Mouse (Mus musculus) kidney, adult 2 months (tissue): ENCODE results near the gene Psmd6. TPM values are rescaled to one million over a fixed set of nuclear protein-coding genes. Genes with fewer than 3 reads are reported as not detected.

ENCODE experiments used
- DNase-seq: peaks from one replicate; pipeline ENCODE4 v3.0.0; 2021
- H3K27ac ChIP-seq: fragments of 200-500 bp; 2 replicates; pipeline ENCODE4 v1.5.1; 2012; ENCODE audit warnings: low read depth, low read length, control low read depth, inconsistent platforms; ENCODE audit not compliant: insufficient read depth
- H3K27me3 ChIP-seq: fragments of 200-500 bp; replicated peaks from 2 replicates; pipeline ENCODE4 v1.6.1; 2012; ENCODE audit warnings: mild to moderate bottlenecking, moderate library complexity, low read length, inconsistent platforms; ENCODE audit not compliant: control insufficient read depth, insufficient read depth
- H3K36me3 ChIP-seq: fragments of 200-500 bp; 2 replicates; pipeline ENCODE4 v1.6.1; 2012; ENCODE audit warnings: mild to moderate bottlenecking, moderate library complexity, low read length, inconsistent platforms; ENCODE audit not compliant: control insufficient read depth, insufficient read depth
- H3K4me1 ChIP-seq: fragments of 200-500 bp; 2 replicates; pipeline ENCODE4 v1.6.1; 2011; ENCODE audit warnings: low read length; ENCODE audit not compliant: control insufficient read depth, insufficient read depth
- H3K4me3 ChIP-seq: fragments of 200-500 bp; 2 replicates; pipeline ENCODE4 v1.5.1; 2011; ENCODE audit warnings: mild to moderate bottlenecking, low read depth, low read length, control low read depth; ENCODE audit not compliant: insufficient read depth
- CTCF ChIP-seq: fragments of 200-500 bp; conservative IDR thresholded peaks from 2 replicates; pipeline ENCODE4 v1.5.1; 2011; ENCODE audit warnings: low read depth, mild to moderate bottlenecking, control low read depth, low read length, moderate library complexity, mixed read lengths; ENCODE audit not compliant: insufficient read depth, insufficient read length
- POLR2A ChIP-seq: fragments of 200-500 bp; IDR thresholded peaks from one replicate; pipeline ENCODE4 v1.6.1; 2011; ENCODE audit warnings: low read depth, low read length, control low read depth
- WGBS: fragments of 180-500 bp; shearing (Covaris S2); methylation state at CpG from one replicate; pipeline ENCODE4 v1.1.7; 2018; 5-methylcytosine and 5-hydroxymethylcytosine counted together
- polyA plus RNA-seq: library from polyadenylated mRNA; depleted of rRNA; stranded (reverse); fragments of >200 nt; gene quantifications from 2 replicates; pipeline ENCODE4 v1.2.3, GENCODE M21; 2012; rRNA removed

Psmd6 gene
- polyA plus RNA-seq, 1 experiment, result 40.4 TPM

DNA sequence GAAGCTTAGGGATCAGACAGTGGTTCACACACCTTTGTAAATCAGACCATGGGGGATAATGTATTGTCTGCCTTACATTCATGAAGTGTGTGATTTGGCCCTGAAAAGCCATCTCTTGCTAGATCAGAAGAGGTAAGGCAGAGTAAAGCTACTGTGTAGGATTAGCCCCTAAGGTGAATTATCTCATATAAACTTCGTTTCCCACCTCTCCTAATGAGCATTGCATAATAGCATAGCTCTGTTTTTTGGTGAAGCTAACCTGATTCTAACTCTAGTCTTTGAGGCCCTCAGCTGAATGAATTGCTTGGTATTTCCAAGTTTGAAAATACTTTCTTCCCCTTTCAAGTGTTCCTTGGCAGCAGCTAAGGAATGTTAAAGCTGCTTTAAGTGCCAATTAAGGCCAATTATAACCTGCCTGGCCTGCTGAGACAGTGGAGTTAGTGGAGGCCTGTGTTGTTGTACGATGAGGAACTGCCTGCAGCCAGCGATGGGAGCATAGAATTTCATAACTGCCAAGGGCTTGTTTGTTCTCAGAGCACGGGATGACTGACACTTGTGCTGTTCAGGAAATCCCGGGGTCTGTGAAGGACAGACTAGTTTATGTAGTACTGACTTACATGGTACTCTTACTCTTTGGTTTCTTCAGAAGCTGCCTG lies 56.2 kb downstream of the Psmd6 start:
- peak overlapping the region; percentile 56 for H3K27ac ChIP-seq
- no peak overlapping the region for H3K4me3 ChIP-seq
- TF ChIP-seq POLR2A (no peak), CTCF (no peak)
- no peaks in the 10 kb centered on the region; the same call in 1 of the 2 replicates for H3K36me3 ChIP-seq
- DNase-seq, result peak; percentile 29
- peaks cover 46% of the 10 kb centered on the region for H3K4me1 ChIP-seq
- WGBS, result 17% methylated on average over 5 of the region's 5 CpGs
- no peaks in the 10 kb centered on the region for H3K27me3 ChIP-seq

DNA sequence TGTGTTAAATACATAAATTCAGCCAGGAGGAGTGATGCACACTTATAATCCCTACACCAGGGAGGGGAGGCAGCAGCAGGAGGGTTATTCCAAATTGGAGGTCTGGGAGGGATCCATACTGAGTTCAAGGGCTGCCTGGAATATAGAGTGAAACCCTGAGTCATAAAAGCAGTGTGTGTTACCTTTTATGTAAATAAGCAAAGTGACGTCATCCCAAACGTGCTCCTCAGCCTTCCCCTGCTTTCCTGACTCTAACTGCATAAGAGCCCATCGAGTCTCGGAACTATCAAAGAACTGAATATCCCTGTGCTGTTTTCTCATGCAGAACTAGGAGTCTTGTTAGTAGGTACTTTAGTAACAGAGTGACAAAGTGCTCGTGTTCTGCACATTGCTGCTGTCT lies 57.4 kb downstream of the Psmd6 start:
- Histone ChIP-seq H3K27ac (peak overlapping the region; percentile 12; the same call in 1 of the 2 replicates), H3K4me1 (peaks cover 37% of the 10 kb centered on the region), H3K36me3 (no peaks in the 10 kb centered on the region; the same call in 1 of the 2 replicates), H3K4me3 (no peak overlapping the region), H3K27me3 (no peaks in the 10 kb centered on the region)
- WGBS, result 36% methylated on average over 5 of the region's 5 CpGs
- peak; percentile 23 for DNase-seq
- no peak for TF ChIP-seq POLR2A
- TF ChIP-seq CTCF, result no peak

GRCm38 (mm10) chr14:14062531-14063245 lies 58.1 kb downstream of the Psmd6 start:
- no peak for DNase-seq
- Histone ChIP-seq H3K27me3 (no peaks in the 10 kb centered on the region), H3K4me3 (no peak overlapping the region), H3K36me3 (no peaks in the 10 kb centered on the region; the same call in 1 of the 2 replicates), H3K27ac (no peak overlapping the region), H3K4me1 (peaks cover 36% of the 10 kb centered on the region)
- WGBS, result 90% methylated on average over 11 of the region's 11 CpGs
- TF ChIP-seq CTCF (no peak), POLR2A (no peak)

Other genes starting within 250 kb of the Psmd6 start
- not detected in 2 replicates for gene Gm281, start 206.5 kb downstream of the Psmd6 start, polyA plus RNA-seq
- gene Atxn7, start 159.5 kb downstream of the Psmd6 start, polyA plus RNA-seq, result 23.7 and 30.7 TPM in 2 replicates
- 30.5 and 47.3 TPM in 2 replicates for gene Thoc7, start 159.1 kb downstream of the Psmd6 start, polyA plus RNA-seq
- not detected in 2 replicates for gene Olfr720, start 65.9 kb upstream of the Psmd6 start, polyA plus RNA-seq
- not detected in 2 replicates for gene Olfr31, start 201.8 kb upstream of the Psmd6 start, polyA plus RNA-seq
- 10.9 and 12.0 TPM in 2 replicates for gene Il3ra, start 225.3 kb upstream of the Psmd6 start, polyA plus RNA-seq